Mouse (Mus musculus) colon, adult 2 months (tissue): Measurements from ENCODE around the gene Olfr893. TPM values are rescaled to one million over a fixed set of nuclear protein-coding genes. Genes with fewer than 3 reads are reported as not detected.

ENCODE experiments used
- polyA plus RNA-seq: library from polyadenylated mRNA; depleted of rRNA; stranded (reverse); fragments of >200 nt; gene quantifications from 2 replicates; pipeline ENCODE4 v1.2.3, GENCODE M21; 2012; rRNA removed

Gene Olfr893
- polyA plus RNA-seq: not detected in 2 replicates

GRCm38 (mm10) chr9:38208065-38208464, at the start of gene Olfr893:
Gene Olfr893 (plus strand): TSS chr9:38208365.

GRCm38 (mm10) chr9:38180721-38181120, 27.4 kb upstream of the Olfr893 start, which contains the start of gene Olfr891:
Gene Olfr891 (minus strand): TSS chr9:38180821.

GRCm38 (mm10) chr9:38217755-38218154, 9.6 kb downstream of the Olfr893 start, which contains the start of gene Olfr894:
Gene Olfr894 (plus strand): TSS chr9:38218055.

GRCm38 (mm10) chr9:38252474-38252873, 44.3 kb downstream of the Olfr893 start, which contains the start of gene Olfr143:
Gene Olfr143 (plus strand): TSS chr9:38252774.

Other genes starting within 250 kb of the Olfr893 start
- not detected in 2 replicates for gene Olfr881, start 216.5 kb upstream of the Olfr893 start, polyA plus RNA-seq
- not detected in 2 replicates for gene Olfr883, start 182.6 kb upstream of the Olfr893 start, polyA plus RNA-seq
- gene Olfr884, start 161.8 kb upstream of the Olfr893 start, polyA plus RNA-seq: not detected in 2 replicates
- not detected in 2 replicates for gene Olfr885, start 147.0 kb upstream of the Olfr893 start, polyA plus RNA-seq
- not detected in 2 replicates for gene Olfr887, start 124.3 kb upstream of the Olfr893 start, polyA plus RNA-seq
- gene Olfr888, start 100.2 kb upstream of the Olfr893 start, polyA plus RNA-seq: not detected in 2 replicates
- not detected in 2 replicates for gene Olfr889, start 93.2 kb upstream of the Olfr893 start, polyA plus RNA-seq
- not detected in 2 replicates for gene Olfr890, start 65.8 kb upstream of the Olfr893 start, polyA plus RNA-seq
- gene Olfr891, start 27.5 kb upstream of the Olfr893 start, polyA plus RNA-seq: not detected in 2 replicates
- gene Olfr894, start 9.7 kb downstream of the Olfr893 start, polyA plus RNA-seq: not detected in 2 replicates
- not detected in 2 replicates for gene Olfr143, start 44.4 kb downstream of the Olfr893 start, polyA plus RNA-seq
- gene Olfr895, start 59.5 kb downstream of the Olfr893 start, polyA plus RNA-seq: not detected in 2 replicates
- gene Olfr896-ps1, start 82.7 kb downstream of the Olfr893 start, polyA plus RNA-seq: not detected in 2 replicates
- gene Olfr25, start 120.7 kb downstream of the Olfr893 start, polyA plus RNA-seq: not detected in 2 replicates
- gene Olfr898, start 140.0 kb downstream of the Olfr893 start, polyA plus RNA-seq: not detected in 2 replicates
- not detected in 2 replicates for gene Olfr250, start 158.5 kb downstream of the Olfr893 start, polyA plus RNA-seq
- gene Olfr251, start 168.7 kb downstream of the Olfr893 start, polyA plus RNA-seq: not detected in 2 replicates
- not detected in 2 replicates for gene Olfr147, start 193.3 kb downstream of the Olfr893 start, polyA plus RNA-seq
- gene Olfr901, start 221.1 kb downstream of the Olfr893 start, polyA plus RNA-seq: not detected in 2 replicates
- gene Olfr902, start 239.3 kb downstream of the Olfr893 start, polyA plus RNA-seq: not detected in 2 replicates